Mouse (Mus musculus): ENCODE results near the gene Wasf1. TPM values are rescaled to one million over a fixed set of nuclear protein-coding genes. Genes with fewer than 3 reads are reported as not detected.

Gene Wasf1
- polyA plus RNA-seq, 1 experiment from 2014 or later = 0.61 TPM

DNA sequence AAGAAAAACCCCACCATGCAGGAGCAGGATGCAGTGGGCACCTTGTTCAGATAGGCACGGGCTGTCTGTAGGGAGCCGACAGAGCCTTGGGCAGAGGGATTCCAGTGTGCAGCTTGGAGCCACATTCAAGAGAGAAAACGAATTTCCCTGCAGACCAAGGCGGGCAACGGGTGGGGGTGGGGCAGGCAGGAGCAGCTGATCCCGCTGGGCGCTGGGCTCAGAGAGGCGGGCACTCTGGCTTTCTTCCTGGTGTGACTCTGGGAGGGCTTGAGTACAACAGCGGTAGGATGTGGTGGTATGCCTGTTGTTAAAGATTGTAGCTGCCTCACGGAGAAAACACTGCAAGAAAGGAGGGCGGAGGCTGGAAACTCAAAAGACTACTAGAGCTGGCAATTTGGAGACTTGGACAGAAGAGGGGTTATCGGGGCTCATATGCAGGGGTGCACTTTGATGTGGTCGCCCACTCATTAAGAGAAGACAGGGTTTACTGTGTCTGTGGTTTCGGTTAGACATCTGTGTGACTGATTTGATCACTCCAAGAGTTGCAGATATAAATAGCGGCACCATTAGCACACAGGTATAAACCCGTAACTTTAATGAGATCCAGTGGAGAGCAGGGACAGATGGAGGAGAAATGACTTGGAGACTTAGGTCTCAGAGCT is 86.2 kb downstream of the Wasf1 start:
- H3K4me3 ChIP-seq (ENCODE audit: low read depth, low read length) = no peak overlapping the region
- H3K4me1 ChIP-seq (ENCODE audit: insufficient read depth) = no peaks in the 10 kb centered on the region
- no peak overlapping the region for H3K9ac ChIP-seq (replicated peaks)
- H3K27me3 ChIP-seq (ENCODE audit: insufficient read depth, low read length) = no peaks in the 10 kb centered on the region
- WGBS (ENCODE audit: insufficient replicate concordance) = 10% methylated on average over 16 of the region's 16 CpGs
- H3K27ac ChIP-seq (ENCODE audit: low read depth) = no peak overlapping the region
- TF ChIP-seq CTCF (IDR thresholded peaks at IDR 0.05; ENCODE audit: low read depth) (no peak), EP300 (IDR thresholded peaks at IDR 0.05; ENCODE audit: low read depth) (no peak)
- H3K36me3 ChIP-seq (replicated peaks; ENCODE audit: insufficient read depth, low read length) = no peaks in the 10 kb centered on the region
- H3K9me3 ChIP-seq (ENCODE audit: low read length) = no peaks in the 10 kb centered on the region
- DNase-seq (no peak), ATAC-seq (no peak)
- H3K4me2 ChIP-seq (ENCODE audit: low read depth, low read length) = no peak overlapping the region

DNA sequence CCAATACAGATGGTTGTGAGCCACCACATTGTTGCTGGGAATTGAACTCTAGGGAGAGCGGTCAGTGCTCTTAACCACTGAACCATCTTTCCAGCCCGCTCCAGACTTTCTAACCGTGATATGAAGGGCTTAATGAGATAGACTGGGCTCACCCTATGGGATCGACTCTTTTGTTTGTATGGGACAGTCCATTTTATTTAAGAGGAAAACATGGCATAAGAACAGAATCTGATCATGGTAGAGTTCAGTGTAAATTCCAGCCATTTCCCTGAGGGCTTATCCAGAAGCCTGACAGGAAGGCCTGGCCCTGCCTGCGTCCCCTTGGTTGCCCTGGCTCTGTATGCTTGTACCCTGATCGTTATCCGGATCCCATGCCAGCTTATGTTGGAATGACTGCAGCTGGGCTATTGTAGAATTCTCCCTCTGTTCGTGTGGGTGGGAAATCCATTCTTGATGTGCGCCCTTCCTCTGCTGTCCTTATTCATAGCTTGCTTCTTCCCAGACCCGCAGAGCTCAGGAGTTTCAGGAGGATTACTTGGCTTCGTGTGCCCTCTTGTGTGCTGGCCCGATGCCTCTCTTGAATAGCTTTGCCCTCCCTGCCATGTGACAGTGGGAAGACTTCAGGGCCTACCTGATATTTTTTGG is 87.4 kb downstream of the Wasf1 start:
- H3K4me3 ChIP-seq (ENCODE audit: low read depth, low read length) = no peak overlapping the region
- no peaks in the 10 kb centered on the region for H3K36me3 ChIP-seq (replicated peaks; ENCODE audit: insufficient read depth, low read length)
- no peaks in the 10 kb centered on the region for H3K4me1 ChIP-seq (ENCODE audit: insufficient read depth)
- no peaks in the 10 kb centered on the region for H3K27me3 ChIP-seq (ENCODE audit: insufficient read depth, low read length)
- TF ChIP-seq EP300 (IDR thresholded peaks at IDR 0.05; ENCODE audit: low read depth) = no peak
- TF ChIP-seq CTCF (IDR thresholded peaks at IDR 0.05; ENCODE audit: low read depth) = no peak
- no peak overlapping the region for H3K9ac ChIP-seq (replicated peaks)
- no peak for DNase-seq
- H3K27ac ChIP-seq (ENCODE audit: low read depth) = no peak overlapping the region
- 78% methylated on average over 12 of the region's 12 CpGs for WGBS (ENCODE audit: insufficient replicate concordance)
- H3K4me2 ChIP-seq (ENCODE audit: low read depth, low read length) = no peak overlapping the region
- ATAC-seq = no peak
- no peaks in the 10 kb centered on the region for H3K9me3 ChIP-seq (ENCODE audit: low read length)

DNA sequence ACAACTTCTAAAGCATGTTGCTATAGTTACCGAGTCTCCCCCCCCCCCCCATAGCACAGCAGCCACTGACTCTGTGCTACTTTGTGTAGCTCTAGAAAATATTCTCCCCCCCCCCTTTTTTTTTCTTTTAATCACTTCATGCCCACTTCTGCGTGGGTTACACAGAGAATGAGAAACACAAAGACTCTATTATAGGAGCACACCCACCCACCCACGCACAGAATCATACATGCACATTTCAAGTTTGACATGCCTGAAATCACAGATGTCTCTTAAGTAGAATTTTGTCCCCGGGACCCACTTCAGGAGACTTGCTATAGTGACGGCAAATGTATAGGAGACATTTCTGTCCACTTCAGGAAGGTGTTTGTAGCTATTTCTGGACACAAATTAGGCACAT is 88.0 kb downstream of the Wasf1 start:
- Histone ChIP-seq H3K27ac (ENCODE audit: low read depth) (no peak overlapping the region), H3K9ac (replicated peaks) (no peak overlapping the region), H3K36me3 (replicated peaks; ENCODE audit: insufficient read depth, low read length) (no peaks in the 10 kb centered on the region), H3K27me3 (ENCODE audit: insufficient read depth, low read length) (no peaks in the 10 kb centered on the region), H3K9me3 (ENCODE audit: low read length) (no peaks in the 10 kb centered on the region), H3K4me3 (ENCODE audit: low read depth, low read length) (no peak overlapping the region), H3K4me1 (ENCODE audit: insufficient read depth) (no peaks in the 10 kb centered on the region), H3K4me2 (ENCODE audit: low read depth, low read length) (no peak overlapping the region)
- ATAC-seq (no peak), DNase-seq (no peak)
- WGBS (ENCODE audit: insufficient replicate concordance) = 76% methylated on average over 5 of the region's 5 CpGs
- no peak for TF ChIP-seq CTCF (IDR thresholded peaks at IDR 0.05; ENCODE audit: low read depth)
- no peak for TF ChIP-seq EP300 (IDR thresholded peaks at IDR 0.05; ENCODE audit: low read depth)

DNA sequence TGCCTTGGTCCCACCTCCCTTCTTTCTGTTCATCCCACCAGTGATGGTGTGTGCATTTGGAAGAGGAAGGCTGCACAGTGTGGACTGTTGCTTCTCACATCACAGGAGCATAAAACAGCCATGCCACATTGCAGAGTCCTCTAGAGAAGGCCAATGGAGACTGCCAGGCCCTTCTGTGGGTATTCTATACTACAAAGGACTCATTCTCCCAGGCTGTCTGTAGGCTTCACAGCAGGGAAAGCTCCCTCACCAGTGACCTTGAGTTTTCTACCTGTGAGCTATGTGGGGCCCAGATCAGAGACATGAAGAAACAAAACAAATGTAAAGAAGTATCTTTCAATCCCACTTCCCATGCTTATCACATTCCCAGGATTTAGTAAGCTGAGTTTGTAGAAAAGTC is 100.5 kb downstream of the Wasf1 start:
- DNase-seq = no peak
- Histone ChIP-seq H3K27me3 (ENCODE audit: insufficient read depth, low read length) (no peaks in the 10 kb centered on the region), H3K9ac (replicated peaks) (no peak overlapping the region), H3K27ac (ENCODE audit: low read depth) (no peak overlapping the region), H3K36me3 (replicated peaks; ENCODE audit: insufficient read depth, low read length) (no peaks in the 10 kb centered on the region), H3K9me3 (ENCODE audit: low read length) (no peaks in the 10 kb centered on the region), H3K4me1 (ENCODE audit: insufficient read depth) (no peaks in the 10 kb centered on the region), H3K4me2 (ENCODE audit: low read depth, low read length) (no peak overlapping the region), H3K4me3 (ENCODE audit: low read depth, low read length) (no peak overlapping the region)
- no peak for ATAC-seq
- no peak for TF ChIP-seq CTCF (IDR thresholded peaks at IDR 0.05; ENCODE audit: low read depth)
- TF ChIP-seq EP300 (IDR thresholded peaks at IDR 0.05; ENCODE audit: low read depth) = no peak

DNA sequence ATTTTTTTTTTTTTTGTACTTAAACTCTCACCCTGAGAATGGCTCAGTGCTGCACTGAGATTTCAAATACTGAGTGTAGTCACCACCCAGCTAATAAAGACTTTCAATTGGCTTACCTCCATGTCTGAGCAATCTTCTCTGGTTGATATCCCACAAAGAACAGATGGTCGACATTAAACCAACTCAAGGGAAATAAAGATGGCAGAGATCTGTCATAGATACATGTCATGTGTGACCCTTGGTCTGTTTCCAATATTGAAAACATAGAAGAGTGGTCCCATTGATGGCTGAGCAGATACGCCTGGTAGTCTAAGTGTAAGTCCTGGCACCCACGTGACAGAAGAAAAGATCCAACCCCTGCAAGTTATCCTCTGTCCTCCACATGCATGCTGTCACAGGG is 101.3 kb downstream of the Wasf1 start:
- no peak overlapping the region for H3K4me3 ChIP-seq (ENCODE audit: low read depth, low read length)
- TF ChIP-seq EP300 (IDR thresholded peaks at IDR 0.05; ENCODE audit: low read depth) (no peak), CTCF (IDR thresholded peaks at IDR 0.05; ENCODE audit: low read depth) (no peak)
- ATAC-seq = no peak
- H3K4me2 ChIP-seq (ENCODE audit: low read depth, low read length) = no peak overlapping the region
- no peaks in the 10 kb centered on the region for H3K4me1 ChIP-seq (ENCODE audit: insufficient read depth)
- no peak overlapping the region for H3K27ac ChIP-seq (ENCODE audit: low read depth)
- H3K27me3 ChIP-seq (ENCODE audit: insufficient read depth, low read length) = no peaks in the 10 kb centered on the region
- no peaks in the 10 kb centered on the region for H3K9me3 ChIP-seq (ENCODE audit: low read length)
- DNase-seq = no peak
- WGBS (ENCODE audit: insufficient replicate concordance) = 80% methylated on average over 3 of the region's 3 CpGs
- no peaks in the 10 kb centered on the region for H3K36me3 ChIP-seq (replicated peaks; ENCODE audit: insufficient read depth, low read length)
- no peak overlapping the region for H3K9ac ChIP-seq (replicated peaks)

DNA sequence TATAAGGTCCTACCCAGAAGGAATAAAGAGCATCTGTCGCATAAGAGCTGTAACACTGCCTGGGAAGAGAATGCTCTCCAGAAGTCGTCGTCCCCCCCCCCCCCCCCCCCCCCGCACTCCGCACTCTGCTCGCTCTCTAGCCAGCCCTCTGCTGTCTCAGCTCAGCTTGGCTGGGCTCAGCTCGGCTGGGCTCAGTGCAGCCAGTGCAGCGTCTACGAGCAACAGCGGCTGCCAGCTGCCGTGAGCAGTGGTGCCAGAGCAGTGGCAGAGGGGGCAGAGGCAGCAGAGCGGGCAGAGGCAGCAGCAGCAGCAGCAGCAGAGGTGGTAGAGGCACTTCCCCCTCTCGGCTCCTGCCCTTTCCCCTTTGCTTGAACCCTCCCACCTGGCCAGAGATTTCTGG is 102.1 kb downstream of the Wasf1 start:
- no peak overlapping the region for H3K9ac ChIP-seq (replicated peaks)
- H3K36me3 ChIP-seq (replicated peaks; ENCODE audit: insufficient read depth, low read length) = no peaks in the 10 kb centered on the region
- DNase-seq (no peak), ATAC-seq (no peak)
- H3K27me3 ChIP-seq (ENCODE audit: insufficient read depth, low read length) = no peaks in the 10 kb centered on the region
- TF ChIP-seq CTCF (IDR thresholded peaks at IDR 0.05; ENCODE audit: low read depth) (no peak), EP300 (IDR thresholded peaks at IDR 0.05; ENCODE audit: low read depth) (no peak)
- no peak overlapping the region for H3K27ac ChIP-seq (ENCODE audit: low read depth)
- H3K4me3 ChIP-seq (ENCODE audit: low read depth, low read length) = no peak overlapping the region
- no peak overlapping the region for H3K4me2 ChIP-seq (ENCODE audit: low read depth, low read length)
- WGBS (ENCODE audit: insufficient replicate concordance) = 51% methylated on average over 7 of the region's 13 CpGs
- no peaks in the 10 kb centered on the region for H3K4me1 ChIP-seq (ENCODE audit: insufficient read depth)
- H3K9me3 ChIP-seq (ENCODE audit: low read length) = no peaks in the 10 kb centered on the region

Other genes starting within 250 kb of the Wasf1 start
- gene Mettl24, start 200.2 kb upstream of the Wasf1 start, polyA plus RNA-seq (2015; fragmentation: Nextera tagmentation; extraction: Ambion mirVana) = 0.30 and 0.45 TPM in 2 replicates
- 9.4 and 10.3 TPM in 2 replicates for gene Cdc40, start 164 bp upstream of the Wasf1 start, polyA plus RNA-seq (2015; fragmentation: Nextera tagmentation; extraction: Ambion mirVana)
- not detected in 2 replicates for gene Gpr6, start 188.8 kb downstream of the Wasf1 start, polyA plus RNA-seq (2015; fragmentation: Nextera tagmentation; extraction: Ambion mirVana)

Data from liver, postnatal 0 days (tissue).